Mouse (Mus musculus) layer of hippocampus, adult 11-12 months (tissue): ENCODE data around the gene Cd7.
"Not testable (repeated sequence)": the region's sequence is repeated elsewhere in the genome, so short reads cannot be mapped to it uniquely, and the experiment has no call there.

Experiments
- DNase-seq: peaks from one replicate; pipeline ENCODE4 v3.0.0; 2022; ENCODE audit warnings: low spot score

Gene Cd7

GRCm38 (mm10) chr11:121039302-121039701 lies at the start of gene Cd7:
TSS of gene Cd7 (minus strand) at chr11:121039418.
- DNase-seq: no peak

DNA sequence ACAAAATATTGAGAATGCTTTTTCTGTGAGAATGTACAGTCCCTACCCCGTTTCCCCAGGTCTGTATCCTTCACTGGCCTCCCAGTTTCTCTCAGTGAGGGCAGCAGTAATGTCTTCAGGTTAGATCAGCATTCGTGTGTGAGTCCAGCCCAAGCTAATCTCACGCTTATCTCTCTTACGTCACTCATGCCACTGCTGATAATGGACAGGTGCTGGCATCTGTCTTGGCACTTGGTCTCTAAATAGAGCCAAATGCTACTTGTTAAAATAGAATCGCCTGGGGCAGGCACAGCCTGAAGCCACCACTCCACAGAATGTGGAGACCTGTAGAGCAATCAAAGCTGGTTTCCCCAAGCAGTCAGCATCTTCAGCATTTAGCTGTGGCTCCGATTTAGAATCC lies 49.8 kb upstream of the Cd7 start:
- DNase-seq: no peak

DNA sequence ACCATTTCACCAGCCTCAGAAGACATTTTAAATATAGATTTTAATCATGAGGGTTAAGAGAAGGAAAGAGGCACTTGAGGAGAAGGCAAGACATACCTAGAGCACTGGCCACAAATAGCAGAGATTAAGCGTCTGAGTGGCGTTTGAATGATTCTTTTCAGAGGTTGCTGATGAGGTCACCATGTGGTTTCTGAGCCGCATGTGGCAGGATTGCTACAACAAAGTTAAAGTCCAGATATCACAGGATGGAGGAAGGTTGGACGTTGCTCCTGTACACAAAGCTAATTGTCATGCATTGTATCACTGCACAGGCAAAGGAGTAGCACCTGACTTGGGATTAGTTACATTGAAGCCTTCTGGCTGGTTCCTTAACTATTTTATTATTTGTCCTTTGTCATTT lies 47.1 kb upstream of the Cd7 start:
- DNase-seq: no peak

DNA sequence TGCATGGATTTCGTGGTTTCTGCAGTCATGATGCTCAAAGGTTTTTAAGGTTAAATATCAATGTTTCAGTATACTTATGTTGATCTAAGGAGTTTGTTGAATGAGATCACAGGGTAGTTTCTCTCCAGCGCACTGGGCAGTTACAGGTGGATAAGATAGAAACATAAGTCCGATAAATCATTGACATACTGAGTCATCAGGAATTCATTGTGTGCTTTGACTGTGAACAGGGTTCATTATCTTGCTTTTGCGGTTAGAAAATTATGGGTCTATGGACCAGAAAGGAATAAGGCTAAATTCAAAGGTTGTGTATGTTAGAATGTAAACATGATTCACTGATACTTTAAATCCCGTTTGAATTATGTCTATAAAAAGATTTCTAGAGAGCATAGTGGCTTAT lies 46.0 kb upstream of the Cd7 start:
- no peak for DNase-seq

DNA sequence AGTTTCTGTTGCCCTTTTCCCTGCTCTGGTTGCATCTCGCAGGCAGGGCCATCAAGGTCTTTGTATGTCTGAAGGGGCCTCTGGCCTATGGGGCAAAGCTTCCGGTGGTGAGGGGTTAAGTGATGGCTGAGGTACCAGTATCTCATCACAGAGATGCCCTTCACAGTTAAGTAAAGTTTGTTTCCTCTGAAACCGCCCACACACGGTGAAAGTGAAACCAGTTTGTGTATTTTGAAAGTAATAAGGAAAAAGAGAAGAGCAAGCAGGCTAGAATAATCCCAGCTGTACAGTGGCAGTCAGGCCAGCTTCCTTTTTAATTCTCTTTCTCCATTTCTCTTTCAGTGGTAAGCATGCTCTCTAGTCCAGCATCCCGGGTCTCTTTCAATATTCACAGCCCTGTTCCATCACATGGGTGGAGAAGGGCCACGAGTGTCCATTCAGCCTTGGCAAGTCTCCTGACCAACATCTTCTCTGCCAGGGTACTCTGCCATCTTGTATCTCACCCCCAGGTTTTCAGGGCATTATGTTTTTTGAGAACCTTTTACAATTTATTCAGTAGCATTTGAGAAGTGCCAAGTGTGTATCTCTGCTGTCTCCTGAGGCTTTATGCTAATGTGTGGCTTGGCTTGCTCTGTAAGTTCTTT lies 43.8 kb upstream of the Cd7 start:
- DNase-seq: peak; percentile 32

DNA sequence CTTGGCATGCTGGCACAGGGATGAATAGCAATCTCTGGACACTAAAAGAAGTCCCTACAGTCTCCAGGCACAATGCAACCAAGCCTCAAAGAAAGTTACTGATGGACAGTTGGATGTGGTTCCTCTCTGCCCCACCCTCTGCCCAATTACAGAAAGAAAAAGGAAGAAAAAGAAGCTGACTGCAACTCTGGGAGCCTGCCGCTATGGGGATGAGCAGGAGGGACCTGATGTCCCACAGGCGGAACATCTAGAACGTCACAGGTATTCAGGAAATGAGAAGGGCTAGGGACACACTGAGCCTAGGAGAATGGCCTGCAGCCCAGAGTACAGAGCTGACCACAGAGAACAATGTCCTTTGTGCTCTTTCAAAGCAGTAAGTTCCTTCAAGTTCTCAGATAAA lies 43.0 kb upstream of the Cd7 start:
- no peak for DNase-seq

DNA sequence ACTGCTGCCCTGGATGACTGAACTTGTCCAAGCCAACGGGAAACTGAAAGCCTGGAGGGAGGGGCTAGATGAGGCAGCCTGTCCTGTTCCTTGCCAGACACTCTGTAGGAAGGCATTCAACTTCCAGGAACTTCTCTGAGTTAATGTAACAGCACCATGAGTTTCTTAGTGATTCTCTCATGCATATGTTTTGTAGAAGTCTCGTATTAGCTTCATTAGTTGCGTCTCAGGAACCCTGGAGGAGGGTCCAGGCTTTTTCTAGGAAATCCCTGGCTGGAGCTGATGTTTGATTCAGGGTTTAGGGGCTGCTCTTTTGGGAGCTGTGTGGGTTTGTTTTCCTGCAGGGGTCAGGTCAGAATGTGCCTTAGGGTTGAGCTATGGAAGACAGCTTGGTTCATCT lies 41.9 kb upstream of the Cd7 start, which contains the start of gene Sectm1a:
TSS of gene Sectm1a (minus strand) at position 101 of the 400 bp plus-strand sequence.
- no peak for DNase-seq

DNA sequence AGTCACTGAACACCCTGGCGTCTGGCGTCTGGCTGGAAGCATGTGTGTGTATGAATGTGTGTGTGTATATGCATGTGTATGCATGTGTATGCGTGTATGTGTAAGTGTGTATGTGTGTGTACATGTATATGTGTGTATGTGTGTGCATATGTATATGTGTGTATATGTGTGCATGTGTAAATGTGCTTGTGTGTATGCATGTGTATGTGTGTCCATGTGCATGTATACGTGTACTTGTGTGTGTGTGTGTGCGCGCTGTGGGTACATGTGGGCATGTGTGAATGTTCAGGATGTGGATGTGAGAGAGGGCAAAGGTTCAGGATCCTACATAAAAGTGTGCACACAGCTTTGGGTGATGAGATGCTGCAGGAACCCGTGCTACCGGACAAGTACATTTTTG lies 41.1 kb upstream of the Cd7 start:
- no peak for DNase-seq

DNA sequence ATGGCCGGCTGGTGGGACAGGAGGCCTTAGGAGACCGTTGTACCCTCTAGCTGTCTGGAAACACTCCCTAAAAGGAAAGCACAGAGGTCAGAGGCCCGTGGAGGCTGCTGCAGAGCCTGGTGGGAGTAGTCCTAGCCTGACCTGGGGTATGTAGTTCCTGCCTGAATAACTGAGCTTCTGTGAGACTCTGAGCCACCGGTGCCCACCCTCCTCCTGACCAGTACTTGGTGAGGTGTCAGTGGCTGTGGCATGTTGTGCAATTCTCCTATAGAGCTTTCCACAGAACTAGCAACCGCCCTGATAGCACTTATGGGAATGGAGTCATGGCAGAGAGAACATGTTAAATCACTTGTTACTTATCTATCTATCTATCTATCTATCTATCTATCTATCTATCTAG lies 36.4 kb upstream of the Cd7 start:
- no peak for DNase-seq

- not testable (repeated sequence) for DNase-seq
These were observed 30.4 kb upstream of the Cd7 start for GRCm38 (mm10) chr11:121069662-121070061.

GRCm38 (mm10) chr11:121067895-121068294 lies 28.7 kb upstream of the Cd7 start:
- no peak for DNase-seq

- DNase-seq: no peak
These were observed 25.0 kb upstream of the Cd7 start for GRCm38 (mm10) chr11:121064197-121064596.

GRCm38 (mm10) chr11:121063379-121063778 lies 24.2 kb upstream of the Cd7 start, which contains the start of gene Sectm1b:
TSS of gene Sectm1b (minus strand) at chr11:121063569.
- DNase-seq: no peak

GRCm38 (mm10) chr11:121061615-121062014 lies 22.4 kb upstream of the Cd7 start:
- no peak for DNase-seq

GRCm38 (mm10) chr11:121060401-121061067 lies 21.3 kb upstream of the Cd7 start:
- not testable (repeated sequence) for DNase-seq

DNA sequence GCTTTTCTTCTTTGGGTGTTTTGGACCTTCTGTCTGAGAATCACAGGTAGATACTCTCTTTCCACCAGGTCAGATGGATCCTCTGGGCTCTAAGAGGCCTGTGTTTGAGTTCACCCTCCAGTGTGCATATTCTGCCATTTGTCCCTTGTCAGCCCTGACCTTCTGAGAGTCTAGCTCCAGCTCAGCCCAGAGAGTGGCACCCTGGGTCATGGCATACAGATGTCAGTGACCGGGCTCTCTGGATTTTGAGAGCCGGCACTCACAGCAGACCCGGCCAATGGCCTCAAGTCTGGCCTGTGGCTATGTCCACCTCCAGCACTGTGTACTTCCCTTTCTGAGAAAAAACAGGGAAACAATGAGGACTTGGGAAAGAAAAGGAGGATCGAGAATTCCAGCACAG lies 20.3 kb upstream of the Cd7 start:
- DNase-seq: no peak

- no peak for DNase-seq
These were observed 19.7 kb upstream of the Cd7 start for GRCm38 (mm10) chr11:121058956-121059355.

GRCm38 (mm10) chr11:121058122-121058521 lies 18.9 kb upstream of the Cd7 start:
- no peak for DNase-seq

- no peak for DNase-seq
These were observed 17.5 kb upstream of the Cd7 start for GRCm38 (mm10) chr11:121056536-121057236.

DNA sequence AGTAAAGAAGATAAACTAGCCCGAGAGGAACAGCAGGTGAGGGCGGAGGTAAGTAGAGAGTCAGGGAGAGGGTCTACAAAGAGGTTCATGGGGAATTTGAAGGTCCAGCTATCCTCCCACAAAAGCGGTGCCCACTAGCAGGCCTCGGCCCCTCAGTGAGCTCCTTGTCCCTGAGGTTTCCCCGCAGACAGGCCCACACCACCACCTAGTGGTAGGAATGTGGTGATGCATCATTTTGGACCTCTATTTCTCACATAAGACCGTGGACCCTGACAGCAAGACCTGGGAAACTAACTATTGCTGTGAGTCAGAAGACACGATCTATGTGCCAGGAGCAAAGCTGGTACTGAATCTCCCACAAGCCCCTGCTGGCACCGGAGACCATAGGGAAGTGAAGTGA lies 14.3 kb upstream of the Cd7 start:
- DNase-seq: peak; percentile 80

DNA sequence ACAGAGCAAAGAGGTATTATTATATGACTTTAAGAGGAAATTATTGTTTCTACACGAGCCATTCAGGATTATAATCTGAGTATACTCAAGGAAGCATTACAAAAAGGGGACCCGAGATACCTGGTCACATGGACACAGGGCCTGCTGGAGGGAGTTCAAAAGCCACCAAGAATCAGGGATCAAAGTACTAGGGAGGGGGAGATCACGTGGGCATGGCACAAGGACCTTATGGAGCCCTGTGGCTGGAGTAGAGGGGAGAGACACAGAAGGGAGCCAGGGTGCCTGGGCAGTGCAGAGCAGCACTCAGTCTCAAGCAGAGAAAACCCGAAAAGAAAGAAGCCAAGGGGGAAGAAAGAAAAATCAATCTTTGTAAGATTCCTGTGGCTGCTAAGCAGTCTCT lies 13.2 kb upstream of the Cd7 start:
- DNase-seq: no peak

DNA sequence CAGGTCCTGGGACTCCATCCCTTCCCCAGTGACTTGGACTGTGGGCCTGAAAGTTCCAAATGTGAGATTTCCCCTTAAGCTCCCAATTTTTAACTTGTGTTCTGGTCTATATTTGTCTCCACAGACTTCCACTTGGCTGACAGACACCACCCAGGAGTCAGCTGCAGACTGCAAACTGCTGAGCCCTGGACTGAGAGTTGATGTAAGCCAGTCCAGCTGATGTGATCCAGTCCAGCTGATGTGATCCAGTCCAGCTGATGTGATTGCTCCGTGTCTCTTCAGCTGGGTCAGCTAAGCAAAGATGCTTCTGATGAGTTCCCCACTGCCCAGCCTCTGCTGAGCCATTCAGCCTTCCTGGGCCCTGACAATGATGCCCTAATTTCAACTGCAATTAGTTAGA lies 12.6 kb upstream of the Cd7 start:
- no peak for DNase-seq

GRCm38 (mm10) chr11:121049840-121050239 lies 10.6 kb upstream of the Cd7 start:
- no peak for DNase-seq
